Mouse (Mus musculus) myocyte (in vitro differentiated cells): ENCODE measurements around the gene Txnrd1. TPM values are rescaled to one million over a fixed set of nuclear protein-coding genes. Genes with fewer than 3 reads are reported as not detected.

Source experiments
- H3K27me3 ChIP-seq: one replicate; pipeline ENCODE4 v1.6.1; 2011; ENCODE audit not compliant: control insufficient read depth, insufficient read depth, insufficient read length
- H3K36me3 ChIP-seq: one replicate; pipeline ENCODE4 v1.6.1; 2011; ENCODE audit not compliant: control insufficient read depth, insufficient read depth
- H3K4me2 ChIP-seq: one replicate; pipeline ENCODE4 v1.6.1; 2011; ENCODE audit warnings: low read depth, control low read depth
- H3K4me3 ChIP-seq: one replicate; pipeline ENCODE4 v1.5.1; 2011; ENCODE audit warnings: mild to moderate bottlenecking, control low read depth, moderate library complexity
- H3K79me2 ChIP-seq: one replicate; pipeline ENCODE4 v1.6.1; 2011; ENCODE audit not compliant: control insufficient read depth, insufficient read depth
- H3ac ChIP-seq: one replicate; pipeline ENCODE4 v1.6.1; 2011; ENCODE audit not compliant: control insufficient read depth, insufficient read length
- CEBPB ChIP-seq: IDR thresholded peaks from 2 replicates; pipeline ENCODE4 v1.6.1; 2011; ENCODE audit warnings: mild to moderate bottlenecking, moderate library complexity; ENCODE audit not compliant: poor library complexity, insufficient read depth, severe bottlenecking
- E2F4 ChIP-seq: IDR thresholded peaks from one replicate; pipeline ENCODE4 v1.6.1; 2011; ENCODE audit warnings: mild to moderate bottlenecking, control low read depth, moderate library complexity; ENCODE audit not compliant: insufficient read depth
- MAX ChIP-seq: IDR thresholded peaks from one replicate; pipeline ENCODE4 v1.6.1; 2011; ENCODE audit warnings: low read depth, mild to moderate bottlenecking, control low read depth
- MYOD1 ChIP-seq, 3 experiments: IDR thresholded peaks; one replicate each; pipeline ENCODE4 v1.6.1; 2011; ENCODE audit warnings: control low read depth in 2 of 3, low read depth in 2 of 3, mild to moderate bottlenecking in 2 of 3, moderate library complexity in 1 of 3; ENCODE audit not compliant: insufficient read length in 2 of 3, control insufficient read depth in 1 of 3
- MYOG ChIP-seq, 3 experiments: IDR thresholded peaks; one replicate each; pipeline ENCODE4 v1.6.1; 2011; ENCODE audit warnings: control low read depth in 2 of 3, low read depth in 2 of 3, mild to moderate bottlenecking in 2 of 3; ENCODE audit not compliant: insufficient read length in 2 of 3, control insufficient read depth in 1 of 3, insufficient read depth in 1 of 3
- POLR2A ChIP-seq: IDR thresholded peaks from one replicate; pipeline ENCODE4 v1.6.1; 2011; ENCODE audit warnings: low read depth, mild to moderate bottlenecking, control low read depth, moderate library complexity; ENCODE audit not compliant: insufficient read length
- POLR2AphosphoS2 ChIP-seq: IDR thresholded peaks from one replicate; pipeline ENCODE4 v1.6.1; 2011; ENCODE audit warnings: low read depth, control low read depth; ENCODE audit not compliant: insufficient read length
- REST ChIP-seq: IDR thresholded peaks from one replicate; pipeline ENCODE4 v1.6.1; 2011; ENCODE audit warnings: mild to moderate bottlenecking, control low read depth, moderate library complexity; ENCODE audit not compliant: insufficient read depth, insufficient read length
- TCF12 ChIP-seq: IDR thresholded peaks from one replicate; pipeline ENCODE4 v1.6.1; 2011; ENCODE audit warnings: mild to moderate bottlenecking, control low read depth; ENCODE audit not compliant: poor library complexity, insufficient read depth, severe bottlenecking
- TCF3 ChIP-seq: IDR thresholded peaks from one replicate; pipeline ENCODE4 v1.6.1; 2011; ENCODE audit warnings: low read depth, control low read depth; ENCODE audit not compliant: insufficient read length
- USF1 ChIP-seq: IDR thresholded peaks from one replicate; pipeline ENCODE4 v1.6.1; 2011; ENCODE audit warnings: low read depth, mild to moderate bottlenecking, control low read depth, moderate library complexity
- polyA plus RNA-seq: library from polyadenylated mRNA; unstranded; fragments of >200 nt; fragmentation: generic; extraction: Trizol; gene quantifications from one replicate; pipeline ENCODE4 v1.2.1, GENCODE M21; 2012; ENCODE audit warnings: missing spikeins

Gene Txnrd1
- 77.0 TPM for polyA plus RNA-seq

- peak; percentile 61 to 93 (median 91) for TF ChIP-seq MYOD1 (IDR thresholded peaks at IDR 0.05; ENCODE audit: control insufficient read depth in 1 of 3, insufficient read length in 2 of 3, low read depth in 2 of 3)
- TF ChIP-seq POLR2AphosphoS2, result no peak
- TF ChIP-seq TCF12, result peak; percentile 22
- TF ChIP-seq MYOG (IDR thresholded peaks at IDR 0.05; ENCODE audit: control insufficient read depth in 1 of 3, insufficient read depth in 1 of 3, insufficient read length in 2 of 3, low read depth in 2 of 3), result peak in 1 of 3 experiments; percentile 64
- peak; percentile 12 for TF ChIP-seq TCF3
Observed at GRCm38 (mm10) chr10:82833926-82834325, at the start of gene Txnrd1. Txnrd1 (plus strand) TSS chr10:82833951.

GRCm38 (mm10) chr10:82789181-82789580 is 44.6 kb upstream of the Txnrd1 start:
- Histone ChIP-seq H3ac (no peak overlapping the region), H3K36me3 (no peaks in the 10 kb centered on the region), H3K27me3 (no peaks in the 10 kb centered on the region), H3K4me2 (no peak overlapping the region), H3K79me2 (no peaks in the 10 kb centered on the region), H3K4me3 (no peak overlapping the region)
- TF ChIP-seq MYOD1 (IDR thresholded peaks at IDR 0.05; ENCODE audit: control insufficient read depth in 1 of 3, insufficient read length in 2 of 3, low read depth in 2 of 3), result no peak
- no peak for TF ChIP-seq TCF3
- TF ChIP-seq MYOG (IDR thresholded peaks at IDR 0.05; ENCODE audit: control insufficient read depth in 1 of 3, insufficient read depth in 1 of 3, insufficient read length in 2 of 3, low read depth in 2 of 3), result no peak
- no peak for TF ChIP-seq MAX
- TF ChIP-seq CEBPB, result no peak
- TF ChIP-seq REST, result no peak
- no peak for TF ChIP-seq POLR2A
- no peak for TF ChIP-seq POLR2AphosphoS2
- TF ChIP-seq E2F4, result no peak

More at GRCm38 (mm10) chr10:82833926-82834325, at the start of gene Txnrd1:
- H3ac ChIP-seq, result no peak within 1 kb of the TSS
- H3K27me3 ChIP-seq, result no peaks in the 10 kb centered on the region
- peak within 1 kb of the TSS; percentile 31 for H3K4me2 ChIP-seq
- H3K79me2 ChIP-seq, result no peaks in the 10 kb centered on the region
- H3K36me3 ChIP-seq, result no peaks in the 10 kb centered on the region
- H3K4me3 ChIP-seq, result no peak within 1 kb of the TSS

- no peak for TF ChIP-seq USF1
- no peak for TF ChIP-seq TCF12
- no peak for TF ChIP-seq POLR2A
- TF ChIP-seq TCF3, result no peak
- TF ChIP-seq REST, result no peak
- TF ChIP-seq MYOG (IDR thresholded peaks at IDR 0.05; ENCODE audit: control insufficient read depth in 1 of 3, insufficient read depth in 1 of 3, insufficient read length in 2 of 3, low read depth in 2 of 3), result no peak
- Histone ChIP-seq H3K36me3 (no peaks in the 10 kb centered on the region), H3ac (no peak overlapping the region), H3K27me3 (no peaks in the 10 kb centered on the region), H3K79me2 (no peaks in the 10 kb centered on the region), H3K4me2 (no peak overlapping the region), H3K4me3 (no peak overlapping the region)
Observed at GRCm38 (mm10) chr10:82790504-82790903, 43.2 kb upstream of the Txnrd1 start.

DNA sequence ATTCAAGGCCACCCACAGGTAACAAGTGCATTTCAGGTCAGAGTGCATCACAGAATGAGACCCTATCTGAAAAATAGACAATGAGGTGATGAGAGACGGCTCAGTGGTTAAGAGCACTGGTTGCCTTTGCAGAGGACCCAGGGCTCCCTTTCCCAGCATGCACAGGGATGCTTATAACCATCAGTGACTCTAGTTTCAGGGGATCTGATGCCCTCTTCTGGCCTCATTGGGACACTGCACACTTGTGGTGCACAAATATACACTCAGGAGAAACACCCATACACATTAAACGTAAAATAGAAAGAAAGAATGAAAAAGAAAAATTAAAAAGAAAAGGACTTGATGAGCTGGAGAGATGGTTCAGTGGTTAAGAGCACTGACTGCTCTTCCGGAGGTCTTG is 42.0 kb upstream of the Txnrd1 start:
- no peak for TF ChIP-seq USF1
- no peak overlapping the region for H3K4me3 ChIP-seq

GRCm38 (mm10) chr10:82792311-82792710 is 41.4 kb upstream of the Txnrd1 start:
- no peak overlapping the region for H3K4me2 ChIP-seq
- H3K4me3 ChIP-seq, result no peak overlapping the region
- H3ac ChIP-seq, result no peak overlapping the region
- TF ChIP-seq TCF12 (no peak), POLR2A (no peak), CEBPB (no peak), TCF3 (no peak), POLR2AphosphoS2 (no peak)
- H3K79me2 ChIP-seq, result no peaks in the 10 kb centered on the region
- H3K36me3 ChIP-seq, result no peaks in the 10 kb centered on the region
- no peaks in the 10 kb centered on the region for H3K27me3 ChIP-seq

More for the DNA sequence above, 42.0 kb upstream of the Txnrd1 start:
- Histone ChIP-seq H3K4me2 (no peak overlapping the region), H3K36me3 (no peaks in the 10 kb centered on the region), H3K79me2 (no peaks in the 10 kb centered on the region), H3ac (no peak overlapping the region), H3K27me3 (no peaks in the 10 kb centered on the region)

DNA sequence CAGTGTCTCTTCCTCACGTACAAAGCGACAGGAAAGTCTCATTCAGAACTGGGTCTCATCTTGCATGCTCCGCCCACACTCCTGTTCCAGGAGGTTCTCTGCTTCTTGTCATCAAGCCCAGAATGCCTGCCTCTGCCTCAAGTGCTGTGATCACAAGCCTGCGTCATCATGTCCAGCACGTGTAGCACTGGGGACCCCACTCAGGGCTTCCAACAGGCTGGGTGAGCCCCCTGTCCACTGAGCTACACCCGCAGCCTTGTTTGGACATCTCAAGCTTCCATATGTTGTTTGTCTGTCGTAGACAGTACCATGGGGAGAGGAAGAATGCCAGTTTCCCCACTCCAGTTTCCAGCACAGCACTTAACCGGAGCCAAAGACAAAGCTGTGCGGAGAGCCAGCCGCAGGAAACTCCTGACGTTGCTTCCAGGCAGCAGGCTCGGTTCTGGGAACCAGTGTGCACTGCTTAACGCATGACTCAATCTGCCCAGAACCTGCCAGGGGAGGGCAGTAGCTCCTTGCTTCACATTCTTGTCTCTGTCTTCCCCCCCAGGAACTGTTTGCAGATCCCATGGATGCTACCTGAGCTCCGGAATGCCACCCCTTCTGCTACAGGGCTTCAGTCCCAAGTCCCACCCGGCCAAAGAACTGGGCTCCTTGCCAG is 38.5 kb upstream of the Txnrd1 start:
- peak overlapping the region; percentile 87 for H3K4me2 ChIP-seq
- no peaks in the 10 kb centered on the region for H3K79me2 ChIP-seq
- no peaks in the 10 kb centered on the region for H3K27me3 ChIP-seq
- TF ChIP-seq POLR2AphosphoS2, result no peak
- peak in 1 of 3 experiments; percentile 1 for TF ChIP-seq MYOG (IDR thresholded peaks at IDR 0.05; ENCODE audit: control insufficient read depth in 1 of 3, insufficient read depth in 1 of 3, insufficient read length in 2 of 3, low read depth in 2 of 3)
- no peak overlapping the region for H3ac ChIP-seq
- no peak overlapping the region for H3K4me3 ChIP-seq
- no peaks in the 10 kb centered on the region for H3K36me3 ChIP-seq
